Mouse (Mus musculus) embryonic facial prominence, embryonic 10.5 days (tissue): ENCODE data around the gene Fxyd1. TPM values are rescaled to one million over a fixed set of nuclear protein-coding genes. Genes with fewer than 3 reads are reported as not detected.

ENCODE experiments used
- DNase-seq: peaks from one replicate; pipeline ENCODE4 v3.0.0-alpha.2; 2017; ENCODE audit warnings: low spot score
- H3K27ac ChIP-seq: fragments of 300-500 bp; sonication (generic); replicated peaks from 2 replicates; pipeline ENCODE4 v1.5.1; 2016; ENCODE audit warnings: mild to moderate bottlenecking
- H3K27me3 ChIP-seq: fragments of 300-500 bp; sonication (generic); replicated peaks from 2 replicates; pipeline ENCODE4 v1.6.1; 2016; ENCODE audit warnings: low read depth, mild to moderate bottlenecking; ENCODE audit not compliant: poor library complexity, severe bottlenecking
- H3K36me3 ChIP-seq: fragments of 300-500 bp; sonication (generic); replicated peaks from 2 replicates; pipeline ENCODE4 v1.6.1; 2016; ENCODE audit warnings: mild to moderate bottlenecking, moderate library complexity
- H3K4me1 ChIP-seq: fragments of 300-500 bp; sonication (generic); 2 replicates; pipeline ENCODE4 v1.6.1; 2016
- H3K4me3 ChIP-seq: fragments of 300-500 bp; sonication (generic); 2 replicates; pipeline ENCODE4 v1.5.1; 2016; ENCODE audit warnings: mild to moderate bottlenecking, moderate library complexity
- H3K9me3 ChIP-seq: fragments of 300-500 bp; sonication (generic); 2 replicates; pipeline ENCODE4 v1.6.1; 2016; ENCODE audit warnings: mild to moderate bottlenecking
- WGBS: fragments of 180-500 bp; shearing (Covaris S2); methylation state at CpG from one replicate; pipeline ENCODE4 v1.1.7; 2016; 5-methylcytosine and 5-hydroxymethylcytosine counted together
- polyA plus RNA-seq: library from polyadenylated mRNA; unstranded; fragments of >200 nt; fragmentation: Nextera tagmentation; extraction: Ambion mirVana; gene quantifications from 2 replicates; pipeline ENCODE4 v1.2.1, GENCODE M21; 2016

Gene Fxyd1
- polyA plus RNA-seq, 1 experiment from 2014 or later, result 12.2 TPM

- H3K4me3 ChIP-seq, result no peak overlapping the region
- DNase-seq, result no peak
- peaks cover 37% of the 10 kb centered on the region for H3K4me1 ChIP-seq
- H3K27me3 ChIP-seq, result no peaks in the 10 kb centered on the region
- WGBS, result 67% methylated on average over 2 of the region's 2 CpGs
- peak overlapping the region; percentile 48 for H3K27ac ChIP-seq
- H3K9me3 ChIP-seq, result no peaks in the 10 kb centered on the region
- H3K36me3 ChIP-seq, result no peaks in the 10 kb centered on the region
Observed at GRCm38 (mm10) chr7:31087262-31087661, 30.3 kb upstream of the Fxyd1 start.

GRCm38 (mm10) chr7:31086175-31086755, 29.3 kb upstream of the Fxyd1 start:
- Histone ChIP-seq H3K36me3 (no peaks in the 10 kb centered on the region), H3K27ac (peak overlapping the region; percentile 36), H3K27me3 (no peaks in the 10 kb centered on the region), H3K4me1 (peaks cover 40% of the 10 kb centered on the region), H3K9me3 (no peaks in the 10 kb centered on the region), H3K4me3 (no peak overlapping the region)
- 92% methylated on average over 9 of the region's 9 CpGs for WGBS
- no peak for DNase-seq

GRCm38 (mm10) chr7:31085171-31085570, 28.2 kb upstream of the Fxyd1 start:
- peaks cover 40% of the 10 kb centered on the region for H3K4me1 ChIP-seq
- peak overlapping the region; percentile 36 for H3K27ac ChIP-seq
- no peaks in the 10 kb centered on the region for H3K27me3 ChIP-seq
- H3K4me3 ChIP-seq, result no peak overlapping the region
- H3K9me3 ChIP-seq, result no peaks in the 10 kb centered on the region
- peak; percentile 40 for DNase-seq
- no peaks in the 10 kb centered on the region for H3K36me3 ChIP-seq
- 36% methylated on average over 3 of the region's 3 CpGs for WGBS

- WGBS, result 55% methylated on average over 9 of the region's 9 CpGs
- no peak for DNase-seq
- peak overlapping the region; percentile 73 for H3K27ac ChIP-seq
Observed at GRCm38 (mm10) chr7:31084140-31084539, 27.1 kb upstream of the Fxyd1 start.

GRCm38 (mm10) chr7:31082831-31083588, 26.0 kb upstream of the Fxyd1 start:
- peak overlapping the region; percentile 73 for H3K27ac ChIP-seq

More at GRCm38 (mm10) chr7:31084140-31084539, 27.1 kb upstream of the Fxyd1 start:
- Histone ChIP-seq H3K36me3 (no peaks in the 10 kb centered on the region), H3K4me3 (no peak overlapping the region), H3K4me1 (peaks cover 40% of the 10 kb centered on the region), H3K27me3 (no peaks in the 10 kb centered on the region), H3K9me3 (no peaks in the 10 kb centered on the region)

GRCm38 (mm10) chr7:31082106-31082505, 25.1 kb upstream of the Fxyd1 start:
- H3K27me3 ChIP-seq, result no peaks in the 10 kb centered on the region
- 0 out of 2 replicates have a peak overlapping the region, but pooled peaks have one; percentile 30 for H3K27ac ChIP-seq
- H3K4me1 ChIP-seq, result peaks cover 53% of the 10 kb centered on the region

More at GRCm38 (mm10) chr7:31082831-31083588, 26.0 kb upstream of the Fxyd1 start:
- H3K4me1 ChIP-seq, result peaks cover 45% of the 10 kb centered on the region
- H3K36me3 ChIP-seq, result no peaks in the 10 kb centered on the region
- 45% methylated on average over 14 of the region's 14 CpGs for WGBS
- DNase-seq, result peak; percentile 33
- H3K4me3 ChIP-seq, result no peak overlapping the region
- H3K9me3 ChIP-seq, result no peaks in the 10 kb centered on the region
- H3K27me3 ChIP-seq, result no peaks in the 10 kb centered on the region

GRCm38 (mm10) chr7:31081106-31081505, 24.1 kb upstream of the Fxyd1 start:
- no peak overlapping the region for H3K4me3 ChIP-seq
- H3K4me1 ChIP-seq, result peaks cover 57% of the 10 kb centered on the region
- WGBS, result 26% methylated on average over 1 of the region's 1 CpGs

More at GRCm38 (mm10) chr7:31082106-31082505, 25.1 kb upstream of the Fxyd1 start:
- no peaks in the 10 kb centered on the region for H3K36me3 ChIP-seq
- no peak overlapping the region for H3K4me3 ChIP-seq
- no peak for DNase-seq
- H3K9me3 ChIP-seq, result no peaks in the 10 kb centered on the region

GRCm38 (mm10) chr7:31080611-31081010, 23.6 kb upstream of the Fxyd1 start:
- Histone ChIP-seq H3K4me3 (no peak overlapping the region), H3K27ac (no peak overlapping the region), H3K27me3 (no peaks in the 10 kb centered on the region), H3K36me3 (no peaks in the 10 kb centered on the region), H3K4me1 (peaks cover 54% of the 10 kb centered on the region), H3K9me3 (no peaks in the 10 kb centered on the region)
- DNase-seq, result no peak
- 30% methylated on average over 3 of the region's 3 CpGs for WGBS

More at GRCm38 (mm10) chr7:31081106-31081505, 24.1 kb upstream of the Fxyd1 start:
- Histone ChIP-seq H3K9me3 (no peaks in the 10 kb centered on the region), H3K27me3 (no peaks in the 10 kb centered on the region), H3K27ac (no peak overlapping the region), H3K36me3 (no peaks in the 10 kb centered on the region)
- no peak for DNase-seq

GRCm38 (mm10) chr7:31079670-31080069, 22.7 kb upstream of the Fxyd1 start:
- H3K36me3 ChIP-seq, result no peaks in the 10 kb centered on the region
- WGBS, result 91% methylated on average over 8 of the region's 8 CpGs
- H3K27me3 ChIP-seq, result no peaks in the 10 kb centered on the region
- peaks cover 46% of the 10 kb centered on the region for H3K4me1 ChIP-seq
- H3K4me3 ChIP-seq, result no peak overlapping the region
- H3K9me3 ChIP-seq, result no peaks in the 10 kb centered on the region
- DNase-seq, result no peak
- no peak overlapping the region for H3K27ac ChIP-seq

GRCm38 (mm10) chr7:31077885-31078445, 21.0 kb upstream of the Fxyd1 start:
- H3K4me1 ChIP-seq, result peaks cover 30% of the 10 kb centered on the region
- H3K9me3 ChIP-seq, result no peaks in the 10 kb centered on the region
- no peak overlapping the region for H3K4me3 ChIP-seq
- 34% methylated on average over 5 of the region's 5 CpGs for WGBS
- DNase-seq, result peak; percentile 50
- H3K27me3 ChIP-seq, result no peaks in the 10 kb centered on the region
- H3K27ac ChIP-seq, result peak overlapping the region; percentile 69
- H3K36me3 ChIP-seq, result no peaks in the 10 kb centered on the region

GRCm38 (mm10) chr7:31077470-31077869, 20.5 kb upstream of the Fxyd1 start:
- no peaks in the 10 kb centered on the region for H3K27me3 ChIP-seq
- peaks cover 27% of the 10 kb centered on the region for H3K4me1 ChIP-seq
- DNase-seq, result peak; percentile 43
- H3K36me3 ChIP-seq, result no peaks in the 10 kb centered on the region
- H3K4me3 ChIP-seq, result no peak overlapping the region
- peak overlapping the region; percentile 69 for H3K27ac ChIP-seq
- WGBS, result 27% methylated on average over 6 of the region's 6 CpGs
- H3K9me3 ChIP-seq, result no peaks in the 10 kb centered on the region

- Histone ChIP-seq H3K4me3 (no peak within 1 kb of the TSS), H3K27me3 (no peaks in the 10 kb centered on the region), H3K27ac (peak within 1 kb of the TSS; percentile 69), H3K4me1 (peaks cover 27% of the 10 kb centered on the region), H3K36me3 (no peaks in the 10 kb centered on the region), H3K9me3 (no peaks in the 10 kb centered on the region)
- 42% methylated on average over 5 of the region's 5 CpGs for WGBS
- no peak for DNase-seq
Observed at GRCm38 (mm10) chr7:31076492-31076891, 19.5 kb upstream of the Fxyd1 start, which contains the start of gene Fxyd3. Fxyd3 (minus strand) TSS chr7:31076704.
